ENCODE assay signal across 10 mouse cellular contexts in the genomic region with DNA sequence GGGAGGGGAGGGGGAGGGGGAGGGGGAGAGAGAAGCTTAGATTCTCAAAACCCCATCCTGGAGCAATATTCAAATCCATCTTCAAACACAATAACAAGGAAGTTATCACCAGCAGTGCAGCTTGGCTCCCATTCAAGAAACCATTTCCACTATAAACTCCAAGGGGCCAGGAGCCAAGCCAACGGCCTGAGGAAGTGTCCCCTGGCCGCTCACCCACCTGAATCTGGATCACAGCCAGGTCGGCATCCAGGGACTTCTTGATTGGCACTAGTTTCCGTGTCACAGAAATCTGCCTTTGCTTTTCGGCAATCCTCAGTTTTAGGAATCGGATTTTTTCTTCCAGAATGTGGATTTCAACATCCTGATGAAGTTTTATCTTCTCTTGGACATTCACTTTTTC.
A peak's percentile ranks its signal among the peaks of the same experiment; 100 is the strongest.
DNase-seq lines count a peak whose midpoint lies in the region; TF ChIP-seq lines count a peak whose summit lies in the region.
"Had no signal": no experiment of that assay in that cellular context is flagged by ENCODE, and none has a peak within 500 bp of the region (broad histone marks: within the 10 kb centered on the region; RNA-seq: fewer than 3 reads in every experiment).

No protein-coding gene starts in this region.

- peak; percentile 11 for DNase-seq in adrenal gland, postnatal 25 days
- no peak for DNase-seq in adrenal gland, adult 18-20 months (ENCODE audit: low spot score in 2 of 2)
- peak; percentile 35 to 43 for DNase-seq in heart, adult 18-20 months
- DNase-seq in heart, postnatal 25 days (ENCODE audit: low spot score) = no peak
- DNase-seq in kidney, postnatal 4 days = peak; percentile 36 to 47
- no peak for DNase-seq in kidney, adult 8-10 months
- peak; percentile 41 for DNase-seq in brain, embryonic 14.5 days (ENCODE audit: low read depth)
- no peak for DNase-seq in thymus, postnatal 10 days (ENCODE audit: low spot score in 2 of 2)
- DNase-seq: forebrain, postnatal 0 days; liver, embryonic 13.5 days had no signal

- intact Hi-C loops in heart, postnatal 25 days (cut with DNase I) = no loop called here

- TF ChIP-seq CTCF in brain, embryonic 14.5 days (IDR thresholded peaks at IDR 0.05; ENCODE audit: borderline replicate concordance, extremely low read depth, insufficient read depth, insufficient read length) = no peak

- TF ChIP-seq POLR2A in brain, embryonic 14.5 days (IDR thresholded peaks at IDR 0.05; ENCODE audit: borderline replicate concordance, extremely low read depth, insufficient read depth, insufficient read length, poor library complexity, severe bottlenecking) = no peak

Comparison
In these comparisons a context has a peak if more than half of its experiments do, and no peak if none do; other contexts are left out.
1. DNase-seq: peak in adrenal gland, postnatal 25 days (single experiment), heart, adult 18-20 months (2 of 2), kidney, postnatal 4 days (2 of 2) and brain, embryonic 14.5 days (single experiment); none in adrenal gland, adult 18-20 months (0 of 2), heart, postnatal 25 days (single experiment), kidney, adult 8-10 months (0 of 2) and thymus, postnatal 10 days (0 of 2).